Mouse (Mus musculus) cerebellum, postnatal 25 days (tissue): Measurements from ENCODE around the gene Slc3a2.

Experiments used
- DNase-seq, 2 experiments: peaks; one replicate each; pipeline ENCODE4 v3.0.0; 2021; ENCODE audit warnings: mixed read lengths in 2 of 2

The Slc3a2 gene

GRCm38 (mm10) chr19:8708954-8709353 lies 14.2 kb downstream of the Slc3a2 start:
- DNase-seq = no peak

GRCm38 (mm10) chr19:8706930-8707329 lies 16.2 kb downstream of the Slc3a2 start:
- no peak for DNase-seq

GRCm38 (mm10) chr19:8706132-8706667 lies 17.0 kb downstream of the Slc3a2 start:
- no peak for DNase-seq

- no peak for DNase-seq
These were observed 18.0 kb downstream of the Slc3a2 start for GRCm38 (mm10) chr19:8705026-8705708.

- no peak for DNase-seq
These were observed 19.6 kb downstream of the Slc3a2 start for GRCm38 (mm10) chr19:8703571-8703970.

- no peak for DNase-seq
These were observed 20.7 kb downstream of the Slc3a2 start for GRCm38 (mm10) chr19:8702458-8702857.

GRCm38 (mm10) chr19:8699652-8700051 lies 23.5 kb downstream of the Slc3a2 start:
- DNase-seq = no peak

- no peak for DNase-seq
These were observed 27.8 kb downstream of the Slc3a2 start for GRCm38 (mm10) chr19:8695330-8695729.

- no peak for DNase-seq
These were observed 30.4 kb downstream of the Slc3a2 start for GRCm38 (mm10) chr19:8692740-8693139.

- no peak for DNase-seq
These were observed 31.2 kb downstream of the Slc3a2 start for GRCm38 (mm10) chr19:8691871-8692539.

GRCm38 (mm10) chr19:8683627-8684026 lies 39.5 kb downstream of the Slc3a2 start:
- DNase-seq = no peak

- DNase-seq = peak; percentile 57 to 80
These were observed 40.2 kb downstream of the Slc3a2 start for GRCm38 (mm10) chr19:8682996-8683395.

- DNase-seq = no peak
These were observed 41.4 kb downstream of the Slc3a2 start for GRCm38 (mm10) chr19:8681633-8682362.

GRCm38 (mm10) chr19:8679031-8679779 lies 44.0 kb downstream of the Slc3a2 start:
- DNase-seq = peak in 1 of 2 experiments; percentile 10

GRCm38 (mm10) chr19:8673336-8674063 lies 49.7 kb downstream of the Slc3a2 start:
- no peak for DNase-seq

- no peak for DNase-seq
These were observed 50.3 kb downstream of the Slc3a2 start for GRCm38 (mm10) chr19:8672859-8673258.

GRCm38 (mm10) chr19:8665746-8666145 lies 57.4 kb downstream of the Slc3a2 start:
- DNase-seq = no peak

GRCm38 (mm10) chr19:8664859-8665258 lies 58.3 kb downstream of the Slc3a2 start:
- DNase-seq = no peak

GRCm38 (mm10) chr19:8663911-8664421 lies 59.2 kb downstream of the Slc3a2 start:
- DNase-seq = no peak

- DNase-seq = no peak
These were observed 59.8 kb downstream of the Slc3a2 start, which contains the start of gene Chrm1 for GRCm38 (mm10) chr19:8663360-8663839. Gene Chrm1, plus strand, starts transcription at chr19:8663789.

GRCm38 (mm10) chr19:8662337-8662736 lies 60.8 kb downstream of the Slc3a2 start:
- DNase-seq = peak; percentile 45 to 70
